Mouse (Mus musculus): ENCODE measurements around the gene Tcstv1. TPM values are rescaled to one million over a fixed set of nuclear protein-coding genes. Genes with fewer than 3 reads are reported as not detected.
"Not testable (repeated sequence)": the region's sequence is repeated elsewhere in the genome, so short reads cannot be mapped to it uniquely, and the experiment has no call there.

The Tcstv1 gene
- polyA plus RNA-seq, 1 experiment from 2014 or later, result not detected

DNA sequence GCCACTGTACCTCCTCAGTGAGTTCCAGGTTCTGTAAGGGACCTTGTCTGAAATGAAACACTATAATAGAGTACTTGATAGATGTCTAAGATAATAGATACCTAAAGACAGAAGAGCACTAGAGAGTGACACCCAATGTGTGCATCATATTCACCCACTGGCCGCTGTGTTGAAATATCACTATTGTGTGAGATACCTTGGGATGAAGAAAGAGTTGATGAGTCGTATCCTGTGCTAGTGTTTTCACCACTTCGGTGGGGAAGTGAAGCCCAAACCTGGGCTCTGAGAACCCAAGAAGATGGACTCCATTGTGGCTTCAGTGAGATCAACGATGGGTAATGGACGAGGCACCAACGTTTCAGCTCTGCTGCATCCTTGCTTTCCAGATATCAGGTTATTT is 32.2 kb downstream of the Tcstv1 start:
- not testable (repeated sequence) for H3K27ac ChIP-seq (ENCODE audit: low read depth, low read length); H3K9me3 ChIP-seq (replicated peaks; ENCODE audit: control insufficient read depth, low read length); H3K4me3 ChIP-seq (ENCODE audit: low read depth, low read length); H3K9ac ChIP-seq (ENCODE audit: low read depth, low read length); H3K36me3 ChIP-seq (ENCODE audit: control insufficient read depth, insufficient read depth, low read length); ATAC-seq (replicated peaks; ENCODE audit: insufficient number of reproducible peaks, low FRiP score, low TSS enrichment); H3K4me1 ChIP-seq (ENCODE audit: control insufficient read depth, insufficient read depth, low read length); H3K4me2 ChIP-seq; H3K27me3 ChIP-seq (ENCODE audit: control insufficient read depth, insufficient read depth, low read length)
- no CpG with 5 or more reads among the region's 6 CpGs for WGBS (ENCODE audit: insufficient replicate concordance)

Other genes with a start within 250 kb of the Tcstv1 start
- 102 and 124 TPM in 2 replicates for gene Hmgcs1, start 204.4 kb downstream of the Tcstv1 start, polyA plus RNA-seq (2014; fragmentation: Nextera tagmentation; extraction: Ambion mirVana)
- gene Nim1k, start 138.9 kb downstream of the Tcstv1 start, polyA plus RNA-seq (2014; fragmentation: Nextera tagmentation; extraction: Ambion mirVana), result 0.73 and 1.0 TPM in 2 replicates
- gene Zfp131, start 103.9 kb downstream of the Tcstv1 start, polyA plus RNA-seq (2014; fragmentation: Nextera tagmentation; extraction: Ambion mirVana), result 23.9 and 26.0 TPM in 2 replicates
- gene AF067063, start 64.6 kb downstream of the Tcstv1 start, polyA plus RNA-seq (2014; fragmentation: Nextera tagmentation; extraction: Ambion mirVana), result not detected in 2 replicates
- gene D13Ertd608e, start 58.8 kb downstream of the Tcstv1 start, polyA plus RNA-seq (2014; fragmentation: Nextera tagmentation; extraction: Ambion mirVana), result not detected in 2 replicates
- not detected in 2 replicates for gene Gm21761, start 34.5 kb upstream of the Tcstv1 start, polyA plus RNA-seq (2014; fragmentation: Nextera tagmentation; extraction: Ambion mirVana)
- not detected in 2 replicates for gene B020031M17Rik, start 56.0 kb upstream of the Tcstv1 start, polyA plus RNA-seq (2014; fragmentation: Nextera tagmentation; extraction: Ambion mirVana)
- gene Gm36079, start 132.2 kb upstream of the Tcstv1 start, polyA plus RNA-seq (2014; fragmentation: Nextera tagmentation; extraction: Ambion mirVana), result not detected in 2 replicates
- gene Gm21188, start 157.4 kb upstream of the Tcstv1 start, polyA plus RNA-seq (2014; fragmentation: Nextera tagmentation; extraction: Ambion mirVana), result not detected in 2 replicates
- gene Gm20767, start 245.5 kb upstream of the Tcstv1 start, polyA plus RNA-seq (2014; fragmentation: Nextera tagmentation; extraction: Ambion mirVana), result not detected in 2 replicates

Data from heart, embryonic 11.5 days (tissue).